Mouse (Mus musculus) adrenal gland, adult 2 months (tissue): ENCODE data around the gene Ccl5. TPM values are rescaled to one million over a fixed set of nuclear protein-coding genes. Genes with fewer than 3 reads are reported as not detected.
"Not testable (repeated sequence)": the region's sequence is repeated elsewhere in the genome, so short reads cannot be mapped to it uniquely, and the experiment has no call there.

Experiments used
- DNase-seq: peaks from one replicate; pipeline ENCODE4 v3.0.0; 2021
- long read RNA-seq: library from polyadenylated mRNA; stranded (forward); transcript quantifications from one replicate; pipeline ENCODE4 v2.0.0, GENCODE M21; 2021
- polyA plus RNA-seq: library from polyadenylated mRNA; depleted of rRNA; stranded (reverse); fragments of >200 nt; gene quantifications from 2 replicates; pipeline ENCODE4 v1.2.3, GENCODE M21; 2012; rRNA removed
- total RNA-seq, 2 experiments: library from RNA; stranded (reverse); gene quantifications; 2 replicates each; pipeline ENCODE4 v1.2.3; 2021

Gene Ccl5
- total RNA-seq (1 to 10 TPM; 1.8 to 2.0 TPM), polyA plus RNA-seq (20.3 and 21.6 TPM in 2 replicates)
- long read RNA-seq, partial matches to known transcripts: 0 of 1 reads
- long read RNA-seq, other reads (novel, unspliced or antisense): 0 of 1 reads

DNA sequence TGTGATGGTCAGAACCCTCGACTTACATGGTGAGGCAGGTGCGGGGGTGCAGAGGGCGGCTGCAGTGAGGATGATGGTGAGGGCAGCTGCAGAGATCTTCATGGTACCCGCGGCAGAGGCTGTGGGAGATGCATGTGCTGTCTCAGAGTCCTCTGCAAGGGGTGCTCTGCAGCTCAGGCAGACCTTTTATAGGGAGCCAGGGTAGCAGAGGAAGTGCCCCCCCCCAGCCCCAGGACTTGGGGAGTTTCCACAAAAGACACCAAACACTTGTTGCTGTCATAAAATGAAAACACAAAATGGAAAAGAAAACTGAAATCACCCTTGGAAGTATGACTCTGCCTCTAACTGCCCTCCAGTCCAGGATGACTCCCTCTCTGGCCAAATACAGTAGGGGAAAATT lies at the start of gene Ccl5:
TSS of gene Ccl5 (minus strand) at position 159 of the 400 bp plus-strand sequence.
- no peak for DNase-seq

- no peak for DNase-seq
Measured at GRCm38 (mm10) chr11:83578999-83579398, 48.7 kb upstream of the Ccl5 start.

DNA sequence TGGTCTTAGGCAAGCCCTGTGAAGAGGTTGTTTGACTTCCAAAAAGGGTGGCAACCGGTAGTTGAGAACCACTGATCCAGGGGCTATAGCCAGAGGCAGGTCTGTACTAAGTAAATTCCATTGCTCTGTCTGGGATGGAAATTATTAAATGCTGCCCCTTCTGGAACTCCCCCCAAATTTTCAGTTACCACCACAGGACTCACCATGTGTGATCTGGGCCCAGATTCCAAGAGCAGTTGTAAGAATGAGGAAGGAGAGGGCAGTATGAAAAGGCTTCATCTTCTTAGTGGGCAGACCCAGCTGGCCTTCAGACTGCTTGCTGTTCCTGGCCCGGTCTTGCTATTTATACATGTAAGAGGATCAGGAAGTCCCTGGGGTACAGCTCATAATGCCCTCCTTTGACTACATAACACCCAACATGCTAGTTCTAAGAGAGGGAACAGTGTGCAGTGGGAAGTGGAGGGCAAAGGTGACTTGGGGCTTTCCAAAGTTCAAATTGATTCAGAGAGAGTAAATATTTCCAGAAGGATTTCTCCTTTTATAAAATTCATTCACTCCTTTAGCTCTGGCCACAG lies 48.0 kb upstream of the Ccl5 start, which contains the start of gene Ccl9:
TSS of gene Ccl9 (minus strand) at position 451 of the 575 bp plus-strand sequence.
- no peak for DNase-seq

DNA sequence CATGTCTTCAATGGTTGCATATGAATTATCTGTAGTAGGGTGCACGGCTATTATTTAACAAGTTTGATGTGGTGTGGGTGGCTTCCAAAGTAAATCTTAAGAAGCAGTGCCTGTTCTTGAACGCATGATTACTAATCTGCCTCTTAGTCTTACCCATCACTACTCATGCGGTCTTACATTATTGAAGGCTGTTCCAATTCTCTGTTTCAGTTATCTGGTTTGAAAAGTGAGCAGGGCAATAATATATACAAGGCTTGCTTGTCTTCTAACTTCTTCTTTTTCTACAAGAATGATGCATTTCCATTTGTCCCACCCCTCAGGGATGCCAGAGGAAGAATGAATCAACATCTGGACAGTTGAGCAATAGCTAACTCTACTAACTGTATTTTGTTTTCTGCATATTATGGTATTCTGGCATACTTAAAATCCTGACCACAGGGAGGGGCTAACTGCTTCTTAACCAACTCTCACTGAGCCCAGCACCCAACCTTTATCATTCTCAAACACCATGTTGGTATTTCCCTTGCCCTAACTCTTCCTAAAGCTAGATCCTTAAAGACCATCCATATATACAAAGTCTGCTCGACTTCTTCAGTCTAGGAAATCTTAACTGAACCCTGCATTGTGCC lies 46.7 kb upstream of the Ccl5 start:
- DNase-seq: no peak

DNA sequence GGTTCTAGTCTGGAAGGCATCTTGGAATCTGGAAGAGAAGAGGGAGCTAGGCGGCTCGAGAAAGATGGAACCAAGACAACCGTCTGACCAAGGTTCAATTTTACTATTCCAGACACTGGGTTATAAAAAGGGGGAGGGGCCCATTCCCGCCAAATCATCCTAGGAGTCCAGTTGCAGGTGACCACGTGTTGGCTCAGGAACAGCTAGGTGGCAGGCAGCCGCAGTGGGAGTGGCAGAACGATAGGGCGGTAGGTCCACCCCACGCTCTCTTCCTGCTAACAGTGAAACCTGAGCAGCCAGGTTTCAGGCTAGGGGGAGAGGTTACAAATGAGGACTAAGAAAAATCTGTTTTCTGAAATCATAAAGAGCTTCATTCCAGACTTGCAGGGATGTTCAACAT lies 42.5 kb upstream of the Ccl5 start:
- no peak for DNase-seq

GRCm38 (mm10) chr11:83572223-83572622 lies 41.9 kb upstream of the Ccl5 start:
- DNase-seq: peak; percentile 25

GRCm38 (mm10) chr11:83570189-83570588 lies 39.9 kb upstream of the Ccl5 start:
- no peak for DNase-seq

DNA sequence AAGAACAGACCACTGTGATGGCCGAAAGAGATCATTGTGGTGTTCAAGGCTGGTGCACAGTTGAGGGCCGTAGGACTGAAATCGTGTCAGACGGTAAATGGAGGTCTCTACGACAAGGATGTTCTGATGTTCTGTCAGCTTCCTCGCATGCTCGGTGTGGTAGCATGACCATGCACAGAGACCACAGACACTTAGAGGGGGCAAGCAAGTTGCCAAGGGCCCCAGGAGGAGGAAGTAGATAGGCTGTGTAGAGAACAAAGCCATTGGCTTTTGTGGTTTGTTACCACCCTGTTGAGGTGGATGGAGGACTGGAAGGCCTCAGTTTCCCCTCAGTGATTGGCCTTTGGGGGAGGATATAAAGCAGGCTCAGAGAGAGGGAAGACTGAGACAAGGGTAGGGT lies 38.9 kb upstream of the Ccl5 start:
- no peak for DNase-seq

GRCm38 (mm10) chr11:83568786-83569185 lies 38.5 kb upstream of the Ccl5 start:
- DNase-seq: no peak

GRCm38 (mm10) chr11:83568061-83568460 lies 37.7 kb upstream of the Ccl5 start:
- no peak for DNase-seq

DNA sequence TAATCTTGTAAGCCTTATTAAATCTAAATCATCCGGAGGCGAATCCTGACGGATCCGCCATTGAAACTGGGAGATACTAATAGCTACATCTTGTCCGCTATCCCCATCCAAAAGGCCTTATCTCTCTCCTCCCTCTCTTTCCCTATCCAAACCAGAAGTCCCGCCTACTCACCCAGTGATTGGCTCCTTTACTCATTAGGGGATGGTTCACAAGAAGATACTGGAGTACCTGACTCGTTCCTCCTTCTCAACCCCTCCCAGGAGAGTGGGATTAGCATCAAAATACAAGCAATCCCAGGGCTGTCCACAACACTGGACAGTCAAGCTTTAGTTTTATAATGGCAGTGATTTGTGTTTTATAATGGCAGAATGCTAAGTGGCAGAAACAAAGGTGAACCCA lies 37.0 kb upstream of the Ccl5 start:
- DNase-seq: no peak

DNA sequence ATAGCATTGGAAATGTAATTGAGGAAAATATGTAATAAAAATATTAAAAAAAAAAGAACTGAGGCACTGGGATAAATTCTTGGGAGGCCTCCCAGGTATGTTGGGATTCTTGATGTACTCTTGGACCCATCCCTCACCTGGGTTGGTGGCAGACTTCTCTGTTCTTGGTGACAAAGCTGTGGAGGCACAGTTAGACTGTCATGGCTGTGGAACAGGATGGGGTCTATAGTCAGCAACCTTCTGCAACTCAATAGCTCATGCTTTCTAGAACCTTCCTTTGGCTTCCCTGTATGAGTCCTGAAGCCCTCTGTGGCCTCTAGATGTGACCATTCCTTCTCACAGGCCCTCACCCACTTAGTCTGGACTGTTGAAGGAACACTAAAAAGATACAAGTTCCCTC lies 36.3 kb upstream of the Ccl5 start:
- no peak for DNase-seq

DNA sequence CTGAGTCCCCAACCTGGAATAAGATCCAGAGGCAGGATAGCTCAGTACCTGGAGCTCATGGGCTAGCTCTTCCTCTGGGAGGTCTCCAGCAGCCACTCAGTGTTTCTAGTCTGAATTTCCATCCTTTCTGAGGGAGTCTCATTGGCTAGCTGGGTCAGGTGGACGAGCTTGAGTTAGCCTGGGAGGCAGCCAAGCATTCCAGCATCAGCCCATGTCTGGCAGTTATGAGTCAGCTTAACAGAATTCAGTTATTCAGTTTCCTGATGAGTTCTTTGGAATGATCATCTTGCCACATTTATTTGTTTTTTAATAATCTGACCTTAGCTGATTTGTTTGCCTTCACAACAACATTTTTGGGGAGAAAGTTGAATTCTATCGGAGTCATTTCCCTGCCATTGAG lies 33.4 kb upstream of the Ccl5 start:
- peak; percentile 59 for DNase-seq

DNA sequence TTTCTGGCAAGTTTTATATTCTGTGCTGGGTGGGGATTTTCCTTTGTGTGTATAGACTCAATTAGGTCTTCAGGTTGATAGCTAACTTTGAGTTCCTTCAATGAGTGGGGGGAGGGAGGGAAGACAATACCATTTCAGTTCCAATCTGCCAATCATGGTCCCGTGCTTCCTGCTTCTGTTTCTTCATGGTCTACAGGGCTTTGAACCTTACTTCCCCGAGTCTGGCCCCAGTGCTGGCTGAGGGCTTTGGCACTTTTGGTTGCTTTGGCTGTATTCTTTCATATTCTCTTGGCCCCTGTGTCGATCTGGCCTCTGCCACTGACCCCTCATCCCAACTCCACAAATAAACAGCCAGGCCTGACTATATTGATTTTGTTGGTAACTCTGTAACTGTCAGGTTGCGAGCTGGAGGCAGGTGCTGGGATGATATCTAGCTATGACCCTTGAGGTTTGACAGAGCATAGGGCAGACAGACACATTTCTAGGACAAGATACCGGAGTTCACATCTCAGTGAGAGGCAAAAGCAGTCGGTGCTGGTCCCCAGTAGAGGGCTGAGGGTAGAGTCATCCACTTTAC lies 32.1 kb upstream of the Ccl5 start:
- DNase-seq: no peak

GRCm38 (mm10) chr11:83560405-83560804 lies 30.1 kb upstream of the Ccl5 start:
- no peak for DNase-seq

DNA sequence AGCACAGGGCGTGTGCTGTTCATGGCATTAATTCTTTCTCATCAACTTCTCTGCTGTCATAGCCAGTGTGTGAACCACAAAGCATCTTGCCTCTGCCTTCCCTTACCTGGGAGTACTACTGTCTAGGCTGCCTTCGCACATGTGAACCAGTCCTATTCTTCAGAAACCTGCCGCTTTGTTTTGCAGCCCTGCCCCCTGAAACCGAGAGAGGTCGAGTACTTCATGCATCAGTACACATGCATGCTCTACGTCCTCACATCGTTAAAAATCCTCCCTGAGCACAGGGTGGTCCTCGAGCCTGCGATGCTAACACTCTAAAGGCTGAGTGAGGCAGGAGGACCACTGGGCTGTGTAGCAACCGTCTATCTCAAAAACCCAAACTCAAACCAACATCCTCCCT lies 26.8 kb upstream of the Ccl5 start:
- no peak for DNase-seq

DNA sequence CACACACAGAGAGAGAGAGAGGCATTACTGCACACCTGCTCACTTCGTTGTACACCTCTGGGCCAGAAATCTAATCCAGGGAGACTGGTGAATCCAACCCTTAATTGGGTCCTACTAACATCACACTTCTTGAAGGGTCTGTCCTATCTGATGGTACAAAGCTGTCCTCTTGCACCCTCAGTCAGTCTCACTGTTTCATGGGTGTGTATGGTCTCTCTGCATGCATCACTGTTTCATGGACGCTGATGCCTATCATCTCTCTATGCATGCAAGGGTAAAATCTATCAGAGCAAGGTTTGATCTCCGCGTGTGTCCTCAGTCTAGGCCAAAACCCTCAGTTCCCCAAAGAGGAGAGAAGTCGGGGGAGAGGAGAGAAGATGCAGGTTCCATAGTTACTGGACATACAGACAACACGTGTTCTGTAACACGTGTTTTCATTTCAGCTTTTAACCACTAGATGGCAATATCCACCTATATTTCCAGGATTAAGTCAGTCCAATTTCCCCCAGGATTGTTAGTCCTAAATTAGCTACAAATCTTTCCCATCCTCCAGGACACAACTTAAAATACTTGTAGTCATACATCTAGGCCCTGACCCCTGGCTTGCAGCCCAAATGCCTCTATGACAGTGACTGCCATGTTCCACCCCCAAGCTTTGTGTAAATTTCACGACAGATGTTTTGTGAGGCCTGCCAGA lies 25.9 kb upstream of the Ccl5 start:
- DNase-seq: peak; percentile 19

GRCm38 (mm10) chr11:83551668-83552067 lies 21.4 kb upstream of the Ccl5 start:
- no peak for DNase-seq

GRCm38 (mm10) chr11:83551037-83551436 lies 20.7 kb upstream of the Ccl5 start:
- not testable (repeated sequence) for DNase-seq

- no peak for DNase-seq
Measured at GRCm38 (mm10) chr11:83550186-83550632, 19.9 kb upstream of the Ccl5 start.

DNA sequence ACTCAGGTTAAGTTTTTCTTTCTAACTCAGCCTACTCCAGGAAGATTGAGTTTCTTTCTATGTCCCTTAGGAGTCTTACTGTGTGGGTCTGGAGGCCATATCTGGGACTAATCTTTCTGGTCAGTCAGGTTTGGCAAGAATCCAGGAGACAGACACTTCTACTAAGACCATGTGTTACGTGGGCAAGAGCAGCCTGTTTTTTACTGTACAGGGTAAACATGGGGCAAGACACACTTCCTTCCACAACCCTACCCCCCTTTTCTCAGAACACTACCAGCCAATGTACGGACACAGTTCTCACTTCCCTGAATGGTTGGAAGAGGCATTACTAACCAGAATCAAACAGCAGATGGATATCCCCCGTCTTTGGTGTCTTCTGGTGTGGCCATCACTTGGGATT lies 13.9 kb upstream of the Ccl5 start:
- no peak for DNase-seq

DNA sequence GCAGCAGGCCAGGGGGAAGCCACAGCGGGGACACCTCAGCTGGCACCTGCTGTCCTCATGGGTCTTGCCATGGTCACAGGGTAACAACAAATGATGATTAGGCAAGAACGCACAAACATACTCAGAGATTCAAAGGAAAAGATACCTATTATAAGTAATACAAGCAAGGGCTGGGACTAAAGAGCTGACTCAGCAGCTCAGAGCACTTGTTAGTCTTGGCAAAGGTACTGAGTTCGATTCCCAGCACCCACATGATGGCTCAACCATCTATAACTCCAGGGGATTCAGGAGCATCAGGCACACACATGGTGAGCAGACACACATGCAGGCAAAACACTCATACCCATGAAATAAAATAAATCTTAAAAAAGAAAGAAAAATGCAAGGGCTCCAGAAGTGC lies 11.1 kb upstream of the Ccl5 start:
- DNase-seq: no peak

GRCm38 (mm10) chr11:83540931-83541330 lies 10.6 kb upstream of the Ccl5 start:
- no peak for DNase-seq
